Mouse (Mus musculus) mouse embryonic stem cell (cell line): ENCODE measurements at regions not wholly inside any gene's neighbourhood (a gene's known extent, or its start where the extent isn't known, plus 50 kb on each side); places are given as distances from the start of the nearest gene placed in this dataset.

Experiments
- in situ Hi-C, 2 experiments: fragments of 300-500 bp; cut with MboI; formaldehyde crosslinking; loops; 1 replicate in 1 of 2; 3 replicates in 1 of 2; pipeline ENCODE4 v1.14.3; 2019 to 2020; ENCODE audit warnings: low sequenced_read_pairs in 2 of 2, low pct_unique_long_range_greater_than_20kb in 1 of 2, mixed read lengths in 1 of 2; ENCODE audit not compliant: unreplicated experiment in 1 of 2

DNA sequence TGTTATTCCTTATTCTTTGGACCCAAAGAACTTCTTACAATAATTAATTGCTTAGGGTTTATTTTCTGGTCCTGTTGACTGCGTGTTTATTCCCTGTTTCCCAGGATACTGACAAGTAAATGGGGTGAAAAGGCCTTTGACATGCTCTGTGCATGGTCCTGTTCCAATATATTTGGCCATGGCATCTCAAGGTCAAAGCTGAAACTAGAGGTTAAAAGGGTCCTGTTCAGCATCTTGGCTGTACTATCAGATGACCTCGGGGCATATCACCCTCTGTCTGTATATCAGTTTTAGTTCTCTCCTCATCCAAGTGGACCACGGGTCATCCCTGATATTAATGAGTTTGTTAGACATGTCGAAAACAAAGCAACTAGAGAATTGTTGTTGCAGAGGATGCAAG, 50.2 kb upstream of the Igfbp3 start:
- in situ Hi-C loops, result no loop called here
